Mouse (Mus musculus) erythroblast, embryonic 14.5 days (primary cell): ENCODE results near the gene Gm42715.

ENCODE experiments used
- GATA1 ChIP-seq: IDR thresholded peaks from 2 replicates; pipeline ENCODE4 v1.6.1; 2012; ENCODE audit warnings: low read length, inconsistent platforms, mixed read lengths
- TAL1 ChIP-seq: IDR thresholded peaks from 3 replicates; pipeline ENCODE4 v1.6.1; 2012; ENCODE audit warnings: low read length, inconsistent platforms, mixed read lengths

GRCm38 (mm10) chr7:127489982-127490381 is 29.4 kb upstream of the Gm42715 start:
- TF ChIP-seq GATA1 (no peak), TAL1 (no peak)
